Mouse (Mus musculus) G1E (cell line): ENCODE measurements around the gene Crygb. TPM values are rescaled to one million over a fixed set of nuclear protein-coding genes. Genes with fewer than 3 reads are reported as not detected.
"Not testable (repeated sequence)": the region's sequence is repeated elsewhere in the genome, so short reads cannot be mapped to it uniquely, and the experiment has no call there.

Experiments
- ATAC-seq: 2 replicates; pipeline ENCODE4 v1.8.0; 2016; ENCODE audit warnings: mild to moderate bottlenecking; ENCODE audit not compliant: insufficient number of reproducible peaks, poor library complexity, low FRiP score, severe bottlenecking; ENCODE audit errors: extremely low read depth
- DNase-seq: peaks from one replicate; pipeline ENCODE4 v3.0.0; 2012; ENCODE audit warnings: low spot score
- H3K27me3 ChIP-seq: 2 replicates; pipeline ENCODE4 v1.6.1; 2012; ENCODE audit warnings: mild to moderate bottlenecking, low read length, inconsistent platforms; ENCODE audit not compliant: insufficient read depth
- H3K36me3 ChIP-seq: replicated peaks from 2 replicates; pipeline ENCODE3; 2012; ENCODE audit warnings: mild to moderate bottlenecking, inconsistent platforms
- H3K4me1 ChIP-seq: 2 replicates; pipeline ENCODE4 v1.6.1; 2012; ENCODE audit warnings: low read depth, low read length, inconsistent platforms, mixed read lengths; ENCODE audit not compliant: insufficient read depth
- H3K4me3 ChIP-seq: 2 replicates; pipeline ENCODE4 v1.5.1; 2012; ENCODE audit warnings: low read depth, mild to moderate bottlenecking, inconsistent platforms, low read length, moderate library complexity, mixed read lengths
- H3K9me3 ChIP-seq: replicated peaks from 2 replicates; pipeline ENCODE4 v1.6.1; 2012; ENCODE audit warnings: inconsistent platforms
- CTCF ChIP-seq: IDR thresholded peaks from 2 replicates; pipeline ENCODE4 v1.5.1; 2012; ENCODE audit warnings: low read depth, low read length, inconsistent platforms, mixed read lengths
- GATA1 ChIP-seq: IDR thresholded peaks from 2 replicates; pipeline ENCODE4 v1.6.1; 2012; ENCODE audit warnings: borderline replicate concordance, low read length, inconsistent platforms, mixed read lengths
- GATA2 ChIP-seq: IDR thresholded peaks from 2 replicates; pipeline ENCODE4 v1.6.1; 2012; ENCODE audit warnings: low read depth, low read length, inconsistent platforms, borderline replicate concordance
- POLR2AphosphoS5 ChIP-seq: IDR thresholded peaks from 2 replicates; pipeline ENCODE4 v1.6.1; 2012; ENCODE audit warnings: low read depth, low read length, inconsistent platforms; ENCODE audit not compliant: insufficient replicate concordance
- TAL1 ChIP-seq: conservative IDR thresholded peaks from 2 replicates; pipeline ENCODE4 v1.6.1; 2012; ENCODE audit warnings: low read depth, low read length, inconsistent platforms, mixed read lengths
- polyA plus RNA-seq: library from polyadenylated mRNA; stranded (reverse); fragments of >175 nt; gene quantifications from 2 replicates; pipeline ENCODE4 v1.2.3, GENCODE M21; 2012
- total RNA-seq, 2 experiments: library from RNA; stranded (forward) in 1 of 2; stranded (reverse) in 1 of 2; fragments of 200-1000 nt in 1 of 2; fragments of >200 nt in 1 of 2; fragmentation: Nextera tagmentation in 1 of 2; gene quantifications; 2 replicates each; pipeline ENCODE4 v1.2.3; 2014 to 2017

Gene Crygb
- total and polyA plus RNA-seq, 3 experiments, result not detected

DNA sequence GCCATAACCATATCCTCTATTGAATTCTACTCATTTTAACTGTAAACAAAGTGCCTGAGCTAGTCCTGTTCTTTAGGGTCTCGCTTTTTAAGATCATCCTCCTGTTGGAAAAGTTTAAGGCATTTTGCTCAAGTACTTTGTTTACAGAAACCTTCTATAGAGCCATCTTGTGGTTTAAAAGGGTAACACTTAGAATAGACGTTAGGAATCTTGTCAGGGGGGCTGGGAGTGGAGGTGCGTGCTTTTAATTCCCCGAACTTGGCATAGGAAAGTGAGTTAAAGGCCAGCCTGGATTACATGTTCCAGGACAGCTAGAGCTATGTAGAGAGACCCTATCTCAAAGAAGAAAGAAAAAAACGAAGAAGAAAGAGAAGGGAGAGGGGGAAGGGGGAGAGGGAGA, 6.5 kb downstream of the Crygb start:
- H3K4me3 ChIP-seq, result no peak overlapping the region
- H3K27me3 ChIP-seq, result peaks cover 3% of the 10 kb centered on the region; the same call in 1 of the 2 replicates
- no peak for DNase-seq
- H3K36me3 ChIP-seq, result no peaks in the 10 kb centered on the region
- no peak for ATAC-seq
- TF ChIP-seq TAL1 (no peak), GATA2 (no peak), POLR2AphosphoS5 (no peak), GATA1 (no peak), CTCF (no peak)
- no peaks in the 10 kb centered on the region for H3K9me3 ChIP-seq
- no peaks in the 10 kb centered on the region for H3K4me1 ChIP-seq

GRCm38 (mm10) chr1:65073589-65073988, 8.5 kb downstream of the Crygb start, which contains the start of gene Crygc:
Gene Crygc, minus strand, starts transcription at chr1:65073689.
- Histone ChIP-seq H3K27me3 (peaks cover 3% of the 10 kb centered on the region; the same call in 1 of the 2 replicates), H3K4me3 (no peak within 1 kb of the TSS), H3K9me3 (no peaks in the 10 kb centered on the region), H3K4me1 (no peaks in the 10 kb centered on the region; the same call in 1 of the 2 replicates), H3K36me3 (no peaks in the 10 kb centered on the region)
- ATAC-seq (no peak), DNase-seq (no peak)
- TF ChIP-seq POLR2AphosphoS5 (no peak), TAL1 (no peak), GATA2 (no peak), GATA1 (no peak), CTCF (no peak)

- Histone ChIP-seq H3K9me3 (no peaks in the 10 kb centered on the region; the same call in 1 of the 2 replicates), H3K4me3 (no peak overlapping the region), H3K4me1 (no peaks in the 10 kb centered on the region; the same call in 1 of the 2 replicates), H3K36me3 (no peaks in the 10 kb centered on the region), H3K27me3 (peaks cover 3% of the 10 kb centered on the region; the same call in 1 of the 2 replicates)
- DNase-seq (no peak), ATAC-seq (no peak)
- TF ChIP-seq GATA2, result no peak
- TF ChIP-seq GATA1, result no peak
- no peak for TF ChIP-seq TAL1
- no peak for TF ChIP-seq POLR2AphosphoS5
- no peak for TF ChIP-seq CTCF
Measured at GRCm38 (mm10) chr1:65067842-65068241, 14.2 kb downstream of the Crygb start.

- no peaks in the 10 kb centered on the region; the same call in 1 of the 2 replicates for H3K9me3 ChIP-seq
- ATAC-seq, result no peak
- no peaks in the 10 kb centered on the region; the same call in 1 of the 2 replicates for H3K4me1 ChIP-seq
- no peak for DNase-seq
- no peaks in the 10 kb centered on the region; the same call in 1 of the 2 replicates for H3K27me3 ChIP-seq
- H3K36me3 ChIP-seq, result no peaks in the 10 kb centered on the region
- H3K4me3 ChIP-seq, result no peak overlapping the region
- no peak for TF ChIP-seq CTCF
- no peak for TF ChIP-seq TAL1
- TF ChIP-seq GATA1, result no peak
- no peak for TF ChIP-seq POLR2AphosphoS5
- TF ChIP-seq GATA2, result no peak
Measured at GRCm38 (mm10) chr1:65064201-65064600, 17.9 kb downstream of the Crygb start.

DNA sequence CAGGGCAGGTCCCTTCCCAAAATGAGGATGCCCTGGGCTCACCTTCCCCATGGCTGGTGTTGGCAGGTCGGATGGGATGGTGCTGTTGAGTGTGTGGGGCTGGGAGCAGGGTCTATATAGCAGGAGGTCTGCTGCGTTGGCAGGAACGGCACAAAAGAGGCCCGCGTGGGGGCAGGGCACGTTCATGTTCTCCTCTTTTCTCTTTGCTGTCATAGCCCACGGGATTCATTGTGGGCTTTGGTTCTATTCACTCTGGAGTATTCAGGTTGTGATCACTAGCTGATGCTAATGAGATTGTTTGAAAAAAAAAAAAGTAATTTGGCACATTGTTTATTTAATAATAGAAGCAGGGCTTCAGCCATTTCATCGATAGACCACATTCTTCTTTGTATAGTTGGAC, 18.7 kb downstream of the Crygb start, which contains the start of gene Crygd:
TSS of gene Crygd (minus strand) at position 101 of the 400 bp plus-strand sequence.
- TF ChIP-seq GATA1 (no peak), GATA2 (no peak)
- H3K36me3 ChIP-seq, result no peaks in the 10 kb centered on the region
- DNase-seq (no peak), ATAC-seq (no peak)
- H3K9me3 ChIP-seq, result no peaks in the 10 kb centered on the region; the same call in 1 of the 2 replicates
- no peaks in the 10 kb centered on the region for H3K4me1 ChIP-seq
- H3K27me3 ChIP-seq, result no peaks in the 10 kb centered on the region; the same call in 1 of the 2 replicates
- H3K4me3 ChIP-seq, result no peak within 1 kb of the TSS

GRCm38 (mm10) chr1:65052140-65052539, 29.9 kb downstream of the Crygb start:
- Histone ChIP-seq H3K4me1 (no peaks in the 10 kb centered on the region), H3K9me3 (peaks cover 8% of the 10 kb centered on the region), H3K27me3 (peaks cover 15% of the 10 kb centered on the region), H3K4me3 (no peak overlapping the region), H3K36me3 (no peaks in the 10 kb centered on the region)
- ATAC-seq, result no peak
- DNase-seq, result no peak
- TF ChIP-seq GATA2 (no peak), CTCF (no peak), GATA1 (no peak), TAL1 (no peak), POLR2AphosphoS5 (no peak)

DNA sequence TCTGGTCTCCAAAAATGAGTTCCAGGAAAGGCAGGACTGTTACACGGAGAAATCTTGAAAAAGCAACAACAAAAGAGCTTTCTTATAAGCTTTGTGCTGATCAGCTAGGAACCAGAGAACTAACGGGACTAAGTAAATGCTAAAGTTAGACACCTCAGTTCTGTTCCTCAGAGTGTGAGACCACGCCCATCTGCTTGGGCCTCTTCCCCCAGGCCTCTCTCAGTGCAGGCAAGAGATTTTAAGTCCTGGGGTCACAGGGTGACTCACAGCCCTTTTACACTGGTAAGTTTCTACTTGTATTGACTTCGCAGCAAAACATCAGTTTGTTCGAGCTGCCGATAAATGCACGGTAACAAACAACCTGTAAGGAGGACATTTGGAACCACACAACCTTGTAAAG, 30.4 kb downstream of the Crygb start:
- TF ChIP-seq POLR2AphosphoS5 (no peak), GATA1 (no peak), TAL1 (no peak)
- H3K4me3 ChIP-seq, result no peak overlapping the region
- no peaks in the 10 kb centered on the region for H3K4me1 ChIP-seq
- H3K9me3 ChIP-seq, result peaks cover 8% of the 10 kb centered on the region
- DNase-seq, result no peak
- peaks cover 15% of the 10 kb centered on the region for H3K27me3 ChIP-seq
- H3K36me3 ChIP-seq, result no peaks in the 10 kb centered on the region
- ATAC-seq, result no peak

DNA sequence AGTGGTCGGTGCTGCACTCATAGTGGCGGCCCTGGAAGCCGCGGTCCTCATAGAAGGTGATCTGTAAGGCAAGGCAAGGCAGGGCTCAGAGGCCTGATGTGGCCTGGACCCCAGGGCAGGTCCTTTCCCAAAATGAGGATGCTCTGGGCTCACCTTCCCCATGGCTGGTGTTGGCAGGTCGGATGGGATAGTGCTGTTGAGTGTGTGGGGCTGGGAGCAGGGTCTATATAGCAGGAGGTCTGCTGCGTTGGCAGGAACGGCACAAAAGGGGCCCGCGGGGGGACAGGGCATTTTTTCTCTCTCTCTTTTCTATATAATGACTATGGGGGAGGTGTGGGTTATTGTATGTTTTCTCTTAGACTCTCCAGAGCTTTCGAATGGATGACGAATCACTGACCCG, 31.1 kb downstream of the Crygb start, which contains the start of gene Cryge:
TSS of gene Cryge (minus strand) at position 198 of the 400 bp plus-strand sequence.
- DNase-seq, H3K9me3 ChIP-seq: not testable (repeated sequence)

More for the DNA sequence above, 31.1 kb downstream of the Crygb start, which contains the start of gene Cryge:
- not testable (repeated sequence) for ATAC-seq, H3K4me1 ChIP-seq, H3K36me3 ChIP-seq, H3K4me3 ChIP-seq
- H3K27me3 ChIP-seq, result peaks cover 15% of the 10 kb centered on the region
